Mouse (Mus musculus): ENCODE measurements around the gene Ago4. TPM values are rescaled to one million over a fixed set of nuclear protein-coding genes. Genes with fewer than 3 reads are reported as not detected.

Gene Ago4
- polyA plus RNA-seq, 1 experiment from 2014 or later = 1.3 TPM

DNA sequence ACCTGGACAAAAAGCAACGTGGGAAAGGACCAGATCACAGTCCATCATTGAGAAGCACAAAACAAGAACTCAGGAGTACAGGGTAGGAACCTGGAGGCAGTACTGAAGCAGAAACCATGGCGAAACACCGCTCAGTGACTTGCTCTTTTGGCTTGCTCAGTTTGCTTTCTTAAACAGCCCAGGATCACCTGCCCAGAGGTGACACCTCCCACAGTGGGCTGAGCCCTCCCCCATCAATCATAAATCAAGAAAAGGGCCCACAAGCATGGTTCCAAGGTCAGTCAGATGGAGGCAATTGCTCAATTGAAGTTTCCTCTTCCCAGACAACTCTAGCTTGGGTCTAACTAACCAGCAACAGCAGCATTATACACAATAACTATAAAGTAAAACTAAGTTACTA, 49.4 kb downstream of the Ago4 start:
- DNase-seq (ENCODE audit: low spot score) (no peak), ATAC-seq (replicated peaks; ENCODE audit: insufficient number of reproducible peaks, low FRiP score, low TSS enrichment, low read depth) (no peak)
- no peaks in the 10 kb centered on the region for H3K36me3 ChIP-seq (replicated peaks; ENCODE audit: control insufficient read depth, insufficient read depth, low read depth, low read length)
- H3K9me3 ChIP-seq (replicated peaks; ENCODE audit: control insufficient read depth, low read length) = no peaks in the 10 kb centered on the region
- no peak overlapping the region for H3K4me3 ChIP-seq (ENCODE audit: low read depth, low read length)
- WGBS = 88% methylated on average over 3 of the region's 3 CpGs
- no peak overlapping the region for H3K4me2 ChIP-seq (ENCODE audit: low read depth, low read length)
- H3K27ac ChIP-seq (replicated peaks; ENCODE audit: low read depth, low read length) = no peak overlapping the region
- H3K4me1 ChIP-seq (ENCODE audit: control insufficient read depth, insufficient read depth, low read length) = no peaks in the 10 kb centered on the region
- no peak overlapping the region for H3K9ac ChIP-seq (replicated peaks; ENCODE audit: low read length)
- H3K27me3 ChIP-seq (ENCODE audit: control insufficient read depth, insufficient read depth, low read length) = no peaks in the 10 kb centered on the region

DNA sequence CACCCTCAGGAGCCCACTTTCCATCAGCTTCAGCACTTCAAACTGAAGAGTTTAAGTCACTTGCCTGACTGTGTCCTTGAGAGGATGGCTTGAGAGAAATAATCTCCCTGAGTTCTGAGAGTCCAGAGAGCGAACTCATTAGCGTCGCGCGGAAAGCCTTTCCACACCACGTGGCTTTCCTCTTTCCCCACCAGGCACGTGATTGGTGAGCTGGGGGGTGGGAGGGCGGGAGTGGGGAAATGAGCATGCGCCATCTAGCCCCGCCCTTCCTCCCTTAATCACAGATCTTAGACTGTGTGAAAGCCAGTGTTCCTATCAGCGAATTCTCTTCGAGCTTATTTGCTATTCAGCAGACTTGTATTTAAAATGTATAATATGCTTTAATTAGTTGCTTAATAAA, 50.3 kb downstream of the Ago4 start:
- Histone ChIP-seq H3K27ac (replicated peaks; ENCODE audit: low read depth, low read length) (no peak overlapping the region), H3K27me3 (ENCODE audit: control insufficient read depth, insufficient read depth, low read length) (no peaks in the 10 kb centered on the region), H3K4me3 (ENCODE audit: low read depth, low read length) (no peak overlapping the region), H3K9me3 (replicated peaks; ENCODE audit: control insufficient read depth, low read length) (no peaks in the 10 kb centered on the region), H3K4me1 (ENCODE audit: control insufficient read depth, insufficient read depth, low read length) (no peaks in the 10 kb centered on the region), H3K4me2 (ENCODE audit: low read depth, low read length) (no peak overlapping the region), H3K9ac (replicated peaks; ENCODE audit: low read length) (no peak overlapping the region), H3K36me3 (replicated peaks; ENCODE audit: control insufficient read depth, insufficient read depth, low read depth, low read length) (no peaks in the 10 kb centered on the region)
- ATAC-seq (replicated peaks; ENCODE audit: insufficient number of reproducible peaks, low FRiP score, low TSS enrichment, low read depth) (no peak), DNase-seq (ENCODE audit: low spot score) (no peak)
- 78% methylated on average over 12 of the region's 12 CpGs for WGBS

DNA sequence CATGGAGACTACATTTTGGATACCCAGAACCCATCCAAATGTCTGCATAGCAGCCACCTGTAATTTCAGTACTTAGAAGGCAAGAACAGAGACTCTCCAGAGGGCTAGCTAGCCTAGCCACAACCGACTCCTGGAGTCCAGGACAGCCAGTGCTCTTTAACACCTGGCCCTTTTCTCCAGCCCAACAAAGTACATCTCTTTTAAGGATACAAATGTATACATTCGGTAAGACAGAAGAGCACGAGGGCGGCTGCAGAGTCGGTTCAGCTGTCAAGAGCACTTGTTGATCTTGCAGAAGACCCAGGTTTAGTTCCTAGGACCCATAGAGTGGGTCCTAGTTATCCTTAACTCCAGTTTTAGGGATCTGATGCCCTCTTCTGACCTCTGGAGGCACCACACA, 51.8 kb downstream of the Ago4 start:
- H3K4me1 ChIP-seq (ENCODE audit: control insufficient read depth, insufficient read depth, low read length) = no peaks in the 10 kb centered on the region
- H3K9ac ChIP-seq (replicated peaks; ENCODE audit: low read length) = no peak overlapping the region
- no peak overlapping the region for H3K27ac ChIP-seq (replicated peaks; ENCODE audit: low read depth, low read length)
- no peak overlapping the region for H3K4me3 ChIP-seq (ENCODE audit: low read depth, low read length)
- no peaks in the 10 kb centered on the region for H3K36me3 ChIP-seq (replicated peaks; ENCODE audit: control insufficient read depth, insufficient read depth, low read depth, low read length)
- no peak overlapping the region for H3K4me2 ChIP-seq (ENCODE audit: low read depth, low read length)
- ATAC-seq (replicated peaks; ENCODE audit: insufficient number of reproducible peaks, low FRiP score, low TSS enrichment, low read depth) (no peak), DNase-seq (ENCODE audit: low spot score) (no peak)
- 92% methylated on average over 5 of the region's 5 CpGs for WGBS
- H3K27me3 ChIP-seq (ENCODE audit: control insufficient read depth, insufficient read depth, low read length) = no peaks in the 10 kb centered on the region
- H3K9me3 ChIP-seq (replicated peaks; ENCODE audit: control insufficient read depth, low read length) = no peaks in the 10 kb centered on the region

DNA sequence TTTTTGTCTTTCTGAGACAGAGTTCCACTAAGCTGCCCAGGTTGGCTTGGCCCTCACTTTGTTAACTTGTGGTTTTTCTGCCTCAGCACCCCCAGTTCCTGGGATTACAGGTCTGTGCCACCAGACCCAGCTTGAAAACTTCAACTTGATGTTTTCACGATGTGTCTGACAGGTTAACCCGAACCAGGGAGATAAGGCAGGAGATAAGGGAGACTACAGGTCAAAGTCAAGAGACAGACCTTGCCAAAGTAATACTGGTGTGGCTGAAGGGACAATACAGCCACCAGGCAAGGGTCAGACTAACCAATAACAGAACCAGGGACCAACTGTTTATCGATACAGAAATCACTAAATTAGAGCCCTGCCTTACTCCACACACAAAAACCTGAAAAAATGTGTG, 53.0 kb downstream of the Ago4 start:
- ATAC-seq (replicated peaks; ENCODE audit: insufficient number of reproducible peaks, low FRiP score, low TSS enrichment, low read depth) = no peak

DNA sequence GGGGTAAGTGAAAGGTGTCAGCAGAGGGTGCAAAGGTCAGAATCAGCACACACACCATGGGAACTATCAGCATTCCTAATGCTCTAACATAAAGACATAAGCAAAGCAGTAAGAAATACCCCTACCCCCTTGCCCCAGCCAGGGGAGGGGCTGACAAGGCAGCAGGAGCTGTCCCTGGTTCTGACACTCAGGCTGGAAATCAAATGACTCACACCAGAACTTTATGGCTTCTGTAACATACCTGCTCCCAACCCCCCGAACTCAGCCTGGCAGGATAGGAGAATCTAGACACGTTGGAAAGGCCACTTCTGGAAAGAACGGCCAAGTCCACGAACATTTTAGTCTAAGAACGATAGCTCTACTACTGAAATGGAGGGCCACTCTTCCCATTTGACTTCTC, 60.2 kb downstream of the Ago4 start:
- Histone ChIP-seq H3K27ac (replicated peaks; ENCODE audit: low read depth, low read length) (no peak overlapping the region), H3K9me3 (replicated peaks; ENCODE audit: control insufficient read depth, low read length) (no peaks in the 10 kb centered on the region), H3K4me1 (ENCODE audit: control insufficient read depth, insufficient read depth, low read length) (no peaks in the 10 kb centered on the region), H3K36me3 (replicated peaks; ENCODE audit: control insufficient read depth, insufficient read depth, low read depth, low read length) (no peaks in the 10 kb centered on the region), H3K4me2 (ENCODE audit: low read depth, low read length) (no peak overlapping the region), H3K9ac (replicated peaks; ENCODE audit: low read length) (no peak overlapping the region), H3K4me3 (ENCODE audit: low read depth, low read length) (no peak overlapping the region), H3K27me3 (ENCODE audit: control insufficient read depth, insufficient read depth, low read length) (no peaks in the 10 kb centered on the region)
- DNase-seq (ENCODE audit: low spot score) = peak; percentile 56
- ATAC-seq (replicated peaks; ENCODE audit: insufficient number of reproducible peaks, low FRiP score, low TSS enrichment, low read depth) = no peak
- WGBS = 57% methylated on average over 5 of the region's 5 CpGs

More for the DNA sequence above, 53.0 kb downstream of the Ago4 start:
- no peak overlapping the region for H3K9ac ChIP-seq (replicated peaks; ENCODE audit: low read length)
- H3K27ac ChIP-seq (replicated peaks; ENCODE audit: low read depth, low read length) = no peak overlapping the region
- H3K4me1 ChIP-seq (ENCODE audit: control insufficient read depth, insufficient read depth, low read length) = no peaks in the 10 kb centered on the region
- DNase-seq (ENCODE audit: low spot score) = no peak
- no peaks in the 10 kb centered on the region for H3K36me3 ChIP-seq (replicated peaks; ENCODE audit: control insufficient read depth, insufficient read depth, low read depth, low read length)
- WGBS = 73% methylated on average over 3 of the region's 3 CpGs
- no peaks in the 10 kb centered on the region for H3K9me3 ChIP-seq (replicated peaks; ENCODE audit: control insufficient read depth, low read length)
- no peak overlapping the region for H3K4me2 ChIP-seq (ENCODE audit: low read depth, low read length)
- H3K4me3 ChIP-seq (ENCODE audit: low read depth, low read length) = no peak overlapping the region
- H3K27me3 ChIP-seq (ENCODE audit: control insufficient read depth, insufficient read depth, low read length) = no peaks in the 10 kb centered on the region

GRCm38 (mm10) chr4:126469334-126469733, 63.9 kb downstream of the Ago4 start:
- H3K4me3 ChIP-seq (ENCODE audit: low read depth, low read length) = no peak overlapping the region
- no peak overlapping the region for H3K27ac ChIP-seq (replicated peaks; ENCODE audit: low read depth, low read length)
- peaks cover 4% of the 10 kb centered on the region; the same call in 1 of the 2 replicates for H3K4me1 ChIP-seq (ENCODE audit: control insufficient read depth, insufficient read depth, low read length)
- no peaks in the 10 kb centered on the region for H3K9me3 ChIP-seq (replicated peaks; ENCODE audit: control insufficient read depth, low read length)
- H3K4me2 ChIP-seq (ENCODE audit: low read depth, low read length) = no peak overlapping the region
- 73% methylated on average over 1 of the region's 1 CpGs for WGBS
- H3K27me3 ChIP-seq (ENCODE audit: control insufficient read depth, insufficient read depth, low read length) = no peaks in the 10 kb centered on the region
- DNase-seq (ENCODE audit: low spot score) = no peak
- no peaks in the 10 kb centered on the region for H3K36me3 ChIP-seq (replicated peaks; ENCODE audit: control insufficient read depth, insufficient read depth, low read depth, low read length)
- H3K9ac ChIP-seq (replicated peaks; ENCODE audit: low read length) = no peak overlapping the region
- no peak for ATAC-seq (replicated peaks; ENCODE audit: insufficient number of reproducible peaks, low FRiP score, low TSS enrichment, low read depth)

DNA sequence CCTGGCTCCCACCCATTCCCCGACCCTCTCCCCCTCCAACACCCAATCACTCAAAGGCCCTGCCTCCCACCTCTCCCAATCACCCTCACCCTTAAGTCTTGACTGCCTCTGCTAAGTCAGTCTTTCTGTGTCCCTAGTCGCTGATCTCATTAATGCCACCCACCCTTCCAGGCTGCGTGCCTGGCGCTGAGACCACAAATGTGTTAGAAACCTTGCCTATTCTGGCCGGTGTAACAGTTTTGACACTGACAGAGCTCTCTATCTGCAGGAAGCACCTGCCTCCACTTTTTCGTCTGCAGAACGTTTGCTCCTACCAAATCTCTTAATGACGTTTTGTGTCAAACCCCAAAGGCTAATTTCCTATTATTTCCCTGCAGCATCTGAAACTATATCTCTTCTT, 64.3 kb downstream of the Ago4 start:
- peak overlapping the region; percentile 78 for H3K4me3 ChIP-seq (ENCODE audit: low read depth, low read length)
- no peaks in the 10 kb centered on the region for H3K36me3 ChIP-seq (replicated peaks; ENCODE audit: control insufficient read depth, insufficient read depth, low read depth, low read length)
- H3K9me3 ChIP-seq (replicated peaks; ENCODE audit: control insufficient read depth, low read length) = no peaks in the 10 kb centered on the region
- ATAC-seq (replicated peaks; ENCODE audit: insufficient number of reproducible peaks, low FRiP score, low TSS enrichment, low read depth) = no peak
- no peak overlapping the region for H3K27ac ChIP-seq (replicated peaks; ENCODE audit: low read depth, low read length)
- H3K4me2 ChIP-seq (ENCODE audit: low read depth, low read length) = peak overlapping the region; percentile 68
- H3K4me1 ChIP-seq (ENCODE audit: control insufficient read depth, insufficient read depth, low read length) = peaks cover 4% of the 10 kb centered on the region; the same call in 1 of the 2 replicates
- no peak for DNase-seq (ENCODE audit: low spot score)
- H3K9ac ChIP-seq (replicated peaks; ENCODE audit: low read length) = no peak overlapping the region; the same call in 1 of the 2 replicates
- WGBS = 6% methylated on average over 8 of the region's 8 CpGs
- H3K27me3 ChIP-seq (ENCODE audit: control insufficient read depth, insufficient read depth, low read length) = no peaks in the 10 kb centered on the region

GRCm38 (mm10) chr4:126468285-126468901, 64.9 kb downstream of the Ago4 start, which contains the start of gene Ago1:
Gene Ago1, minus strand, starts transcription at chr4:126468583.
- Histone ChIP-seq H3K9ac (replicated peaks; ENCODE audit: low read length) (peak within 1 kb of the TSS; percentile 87), H3K9me3 (replicated peaks; ENCODE audit: control insufficient read depth, low read length) (no peaks in the 10 kb centered on the region), H3K27ac (replicated peaks; ENCODE audit: low read depth, low read length) (peak within 1 kb of the TSS; percentile 63), H3K4me2 (ENCODE audit: low read depth, low read length) (peak within 1 kb of the TSS; percentile 68), H3K4me3 (ENCODE audit: low read depth, low read length) (peak within 1 kb of the TSS; percentile 78), H3K36me3 (replicated peaks; ENCODE audit: control insufficient read depth, insufficient read depth, low read depth, low read length) (no peaks in the 10 kb centered on the region), H3K27me3 (ENCODE audit: control insufficient read depth, insufficient read depth, low read length) (no peaks in the 10 kb centered on the region), H3K4me1 (ENCODE audit: control insufficient read depth, insufficient read depth, low read length) (peaks cover 4% of the 10 kb centered on the region; the same call in 1 of the 2 replicates)
- under 1% methylated on average over 45 of the region's 55 CpGs for WGBS
- ATAC-seq (replicated peaks; ENCODE audit: insufficient number of reproducible peaks, low FRiP score, low TSS enrichment, low read depth) = peak; percentile 64
- peak; percentile 96 for DNase-seq (ENCODE audit: low spot score)
